Mouse (Mus musculus) heart, adult 2 months (tissue): ENCODE measurements around the gene Macrod1. TPM values are rescaled to one million over a fixed set of nuclear protein-coding genes. Genes with fewer than 3 reads are reported as not detected.

Experiments used
- DNase-seq, 2 experiments: peaks; one replicate each; pipeline ENCODE4 v3.0.0; 2021
- H3K27ac ChIP-seq: fragments of 200-600 bp; 2 replicates; pipeline ENCODE4 v1.8.1; 2022
- H3K27me3 ChIP-seq: fragments of 200-500 bp; 2 replicates; pipeline ENCODE4 v1.6.1; 2012; ENCODE audit warnings: mild to moderate bottlenecking, low read length, inconsistent platforms, mixed read lengths; ENCODE audit not compliant: control insufficient read depth, insufficient read depth
- H3K36me3 ChIP-seq: fragments of 200-500 bp; 2 replicates; pipeline ENCODE4 v1.6.1; 2012; ENCODE audit warnings: low read length, inconsistent platforms; ENCODE audit not compliant: control insufficient read depth, insufficient read depth
- H3K4me1 ChIP-seq: fragments of 200-500 bp; 2 replicates; pipeline ENCODE4 v1.6.1; 2011; ENCODE audit warnings: low read length; ENCODE audit not compliant: control insufficient read depth, insufficient read depth
- H3K4me3 ChIP-seq: fragments of 200-600 bp; 2 replicates; pipeline ENCODE4 v1.8.1; 2022
- H3K79me2 ChIP-seq: fragments of 200-500 bp; replicated peaks from 2 replicates; pipeline ENCODE4 v1.6.1; 2012; ENCODE audit warnings: mild to moderate bottlenecking, inconsistent platforms, low read length, moderate library complexity, mixed read lengths; ENCODE audit not compliant: control insufficient read depth, insufficient read depth
- H3K9ac ChIP-seq: fragments of 200-500 bp; 2 replicates; pipeline ENCODE4 v1.6.1; 2012; ENCODE audit warnings: low read depth, mild to moderate bottlenecking, control low read depth, inconsistent platforms, low read length, mixed read lengths
- CTCF ChIP-seq: fragments of 200-600 bp; IDR thresholded peaks from 2 replicates; pipeline ENCODE4 v1.8.1; 2022; ENCODE audit warnings: antibody characterized with exemption, mild to moderate bottlenecking, moderate library complexity
- EP300 ChIP-seq: fragments of 200-500 bp; IDR thresholded peaks from 2 replicates; pipeline ENCODE4 v1.6.1; 2011; ENCODE audit warnings: low read depth, low read length, control low read depth; ENCODE audit not compliant: insufficient read depth
- POLR2A ChIP-seq: fragments of 200-500 bp; IDR thresholded peaks from 2 replicates; pipeline ENCODE4 v1.6.1; 2011; ENCODE audit warnings: mild to moderate bottlenecking, low read depth, low read length, control low read depth; ENCODE audit not compliant: insufficient read depth
- WGBS: fragments of 180-500 bp; shearing (Covaris S2); methylation state at CpG from one replicate; pipeline ENCODE4 v1.1.7; 2018; 5-methylcytosine and 5-hydroxymethylcytosine counted together
- intact Hi-C: fragments of 180-260 bp; cut with DNase I; formaldehyde crosslinking; loops from one replicate; pipeline ENCODE4 v1.15.1; 2025
- polyA plus RNA-seq: library from polyadenylated mRNA; depleted of rRNA; stranded (reverse); fragments of >200 nt; gene quantifications from 2 replicates; pipeline ENCODE4 v1.2.3, GENCODE M21; 2012
- total RNA-seq, 2 experiments: library from RNA; stranded (reverse); gene quantifications; 2 replicates each; pipeline ENCODE4 v1.2.3; 2021

Gene Macrod1
- total and polyA plus RNA-seq, 3 experiments: 262 to 309 (median 278) TPM

DNA sequence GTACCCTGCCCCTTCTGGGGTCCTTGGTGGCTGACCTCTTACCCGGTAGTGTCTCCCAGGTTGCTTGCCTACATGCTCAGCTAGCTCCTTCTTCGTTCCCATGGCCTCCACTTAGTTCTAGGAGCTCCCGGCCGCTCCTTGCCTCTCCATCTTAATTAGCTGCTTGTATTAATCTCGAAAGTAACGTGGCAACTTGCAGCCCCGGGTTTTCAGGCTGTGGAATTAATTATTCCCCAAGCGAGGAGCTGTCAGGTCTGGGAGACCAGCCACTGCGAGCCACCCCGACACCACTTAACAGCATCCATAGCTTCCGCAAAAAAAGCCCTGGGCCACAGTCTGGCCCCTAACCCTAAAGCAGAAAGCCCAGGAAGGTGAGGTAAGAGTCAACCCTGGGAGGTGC, 126.8 kb downstream of the Macrod1 start:
- no peak for DNase-seq
- H3K9ac ChIP-seq: no peak overlapping the region
- H3K27me3 ChIP-seq: no peaks in the 10 kb centered on the region
- H3K4me1 ChIP-seq: peaks cover 5% of the 10 kb centered on the region
- TF ChIP-seq CTCF (no peak), POLR2A (no peak), EP300 (no peak)
- no peaks in the 10 kb centered on the region for H3K36me3 ChIP-seq
- intact Hi-C loops: no loop called here
- no peaks in the 10 kb centered on the region for H3K79me2 ChIP-seq
- H3K4me3 ChIP-seq: no peak overlapping the region
- 83% methylated on average over 11 of the region's 11 CpGs for WGBS
- no peak overlapping the region for H3K27ac ChIP-seq

DNA sequence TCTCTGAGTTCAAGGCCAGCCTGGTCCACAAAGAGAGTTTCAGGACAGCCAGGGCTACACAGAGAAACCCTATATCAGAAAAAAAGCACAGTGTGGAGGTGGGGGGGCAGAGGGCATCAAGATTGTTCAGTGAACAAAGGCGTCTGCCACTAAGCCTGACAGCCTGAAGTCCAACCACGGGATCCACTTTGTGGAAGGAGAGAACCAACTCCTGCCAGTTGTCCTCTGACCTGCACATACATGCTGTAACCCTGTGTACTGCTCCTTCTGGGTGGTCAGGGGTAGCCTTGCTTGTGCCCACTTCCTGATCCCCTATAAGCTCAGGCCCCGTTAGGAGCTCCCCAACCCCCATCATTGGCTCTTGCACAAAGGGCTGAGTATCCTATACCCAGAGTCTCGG, 128.4 kb downstream of the Macrod1 start:
- Histone ChIP-seq H3K4me3 (no peak overlapping the region), H3K36me3 (no peaks in the 10 kb centered on the region), H3K27me3 (no peaks in the 10 kb centered on the region), H3K4me1 (peaks cover 3% of the 10 kb centered on the region; the same call in 1 of the 2 replicates), H3K79me2 (no peaks in the 10 kb centered on the region), H3K9ac (no peak overlapping the region), H3K27ac (no peak overlapping the region)
- intact Hi-C loops: no loop called here
- 67% methylated on average over 4 of the region's 4 CpGs for WGBS
- no peak for DNase-seq
- no peak for TF ChIP-seq EP300
- TF ChIP-seq POLR2A: no peak
- TF ChIP-seq CTCF: no peak

DNA sequence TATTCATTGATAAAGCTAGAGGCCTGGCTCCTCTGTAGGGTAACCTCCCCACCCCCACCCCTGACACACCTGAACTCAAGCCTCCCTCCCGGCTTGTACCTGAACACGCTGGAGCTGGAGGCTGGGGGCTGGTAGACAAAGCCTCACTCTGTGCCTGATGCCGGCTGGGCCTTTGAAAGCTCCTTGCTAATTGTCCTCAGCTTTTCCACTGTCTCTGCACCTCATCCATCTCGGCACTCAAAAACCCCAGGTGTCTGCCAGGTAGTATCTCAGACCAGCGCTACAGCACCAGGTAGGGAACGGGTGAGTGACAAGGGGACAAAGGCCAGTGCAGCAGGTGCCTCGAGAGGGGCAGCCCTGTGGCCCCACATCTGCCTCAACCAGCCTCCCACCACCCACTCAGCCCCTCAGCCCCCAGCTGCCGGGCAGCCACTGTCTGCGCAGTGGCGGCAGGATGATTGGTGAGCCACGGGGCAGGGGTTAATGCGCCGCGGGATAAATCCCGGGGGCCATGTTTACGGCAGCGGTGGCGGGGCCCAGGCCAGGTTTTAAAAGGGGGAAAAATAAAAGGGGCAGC, 129.2 kb downstream of the Macrod1 start:
- H3K4me3 ChIP-seq: no peak overlapping the region
- H3K36me3 ChIP-seq: no peaks in the 10 kb centered on the region
- no peak overlapping the region for H3K9ac ChIP-seq
- H3K27me3 ChIP-seq: no peaks in the 10 kb centered on the region
- no peak for DNase-seq
- TF ChIP-seq CTCF (no peak), EP300 (no peak)
- 49% methylated on average over 18 of the region's 18 CpGs for WGBS
- intact Hi-C loops: no loop called here
- peaks cover 3% of the 10 kb centered on the region; the same call in 1 of the 2 replicates for H3K4me1 ChIP-seq
- H3K27ac ChIP-seq: no peak overlapping the region
- no peaks in the 10 kb centered on the region for H3K79me2 ChIP-seq

DNA sequence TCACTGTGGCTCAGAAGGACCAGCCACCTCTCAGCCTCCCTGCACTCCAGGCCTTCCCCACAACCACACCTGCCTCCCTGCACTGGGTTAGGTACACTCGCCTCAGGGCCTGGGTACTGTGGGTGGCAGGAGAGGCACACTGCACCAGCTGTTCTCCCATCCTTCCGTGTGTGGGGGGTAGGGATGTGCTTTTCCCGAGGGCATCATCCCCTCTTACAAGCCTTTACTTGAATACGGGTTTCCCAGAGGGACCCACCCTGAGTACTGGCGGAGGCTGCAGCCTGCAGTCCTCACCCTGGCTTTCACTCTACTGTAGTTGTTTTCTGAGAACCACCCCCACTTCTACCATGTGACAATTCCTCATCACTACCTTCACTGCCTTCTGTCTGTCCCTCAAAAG, 130.5 kb downstream of the Macrod1 start:
- 65% methylated on average over 5 of the region's 5 CpGs for WGBS
- no peak overlapping the region for H3K9ac ChIP-seq
- H3K27ac ChIP-seq: no peak overlapping the region
- H3K36me3 ChIP-seq: no peaks in the 10 kb centered on the region
- peaks cover 2% of the 10 kb centered on the region; the same call in 1 of the 2 replicates for H3K4me1 ChIP-seq
- no peak overlapping the region for H3K4me3 ChIP-seq
- H3K27me3 ChIP-seq: no peaks in the 10 kb centered on the region
- no peak for DNase-seq
- H3K79me2 ChIP-seq: no peaks in the 10 kb centered on the region
- intact Hi-C loops: no loop called here
- TF ChIP-seq CTCF (no peak), POLR2A (no peak), EP300 (no peak)

DNA sequence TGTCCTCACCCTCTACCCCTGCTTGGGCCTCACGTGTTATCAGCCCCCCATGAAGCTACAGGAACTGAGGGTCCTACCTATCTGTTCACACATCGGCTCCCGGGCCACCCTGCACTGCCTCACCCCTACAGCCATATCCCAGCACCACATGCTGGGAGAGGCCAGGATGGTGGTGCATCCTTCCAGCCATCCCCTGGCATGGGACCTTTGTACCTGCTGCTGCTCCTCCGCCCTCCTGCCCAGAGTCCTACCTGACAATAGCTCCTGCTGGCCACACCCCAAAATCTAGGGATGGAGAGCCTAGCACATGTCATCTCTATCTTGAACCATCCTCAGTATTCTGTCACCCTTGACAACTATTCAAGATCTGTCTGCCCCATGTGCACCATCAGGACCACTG, 132.4 kb downstream of the Macrod1 start:
- H3K4me1 ChIP-seq: no peaks in the 10 kb centered on the region
- no peaks in the 10 kb centered on the region for H3K36me3 ChIP-seq
- intact Hi-C loops: no loop called here

GRCm38 (mm10) chr19:7190986-7191385, 134.4 kb downstream of the Macrod1 start:
- no peak for DNase-seq
- WGBS: 68% methylated on average over 5 of the region's 5 CpGs
- intact Hi-C loops: no loop called here
- Histone ChIP-seq H3K36me3 (no peaks in the 10 kb centered on the region), H3K27me3 (no peaks in the 10 kb centered on the region), H3K9ac (no peak overlapping the region), H3K79me2 (no peaks in the 10 kb centered on the region), H3K4me3 (no peak overlapping the region), H3K27ac (no peak overlapping the region), H3K4me1 (no peaks in the 10 kb centered on the region)
- no peak for TF ChIP-seq EP300
- TF ChIP-seq POLR2A: no peak

More for the DNA sequence above, 132.4 kb downstream of the Macrod1 start:
- no peaks in the 10 kb centered on the region for H3K79me2 ChIP-seq
- TF ChIP-seq CTCF (no peak), EP300 (no peak)
- WGBS: 67% methylated on average over 4 of the region's 4 CpGs
- no peak overlapping the region for H3K4me3 ChIP-seq
- H3K9ac ChIP-seq: no peak overlapping the region
- no peaks in the 10 kb centered on the region for H3K27me3 ChIP-seq
- no peak for DNase-seq
- H3K27ac ChIP-seq: no peak overlapping the region
